Mouse (Mus musculus): ENCODE measurements around the gene Gucy2e.

- TF ChIP-seq CTCF (IDR thresholded peaks at IDR 0.05; ENCODE audit: insufficient read depth, low read length), result 0 out of 2 replicates have a peak, but pooled peaks have one; percentile 31
- TF ChIP-seq POLR2A (IDR thresholded peaks at IDR 0.05; ENCODE audit: borderline replicate concordance, extremely low read depth, low read depth, low read length), result no peak
Observed at GRCm38 (mm10) chr11:69244911-69245310, 8.1 kb upstream of the Gucy2e start.
